Mouse (Mus musculus): ENCODE data around the gene Parva.

Parva gene

GRCm38 (mm10) chr7:112427357-112428157, at the start of gene Parva:
Gene Parva, plus strand, starts transcription at chr7:112427505.
- DNase-seq (ENCODE audit: low read depth, low spot score): peak; percentile 75

GRCm38 (mm10) chr7:112378056-112378455, 49.2 kb upstream of the Parva start:
- DNase-seq (ENCODE audit: low read depth, low spot score): no peak

- peak; percentile 64 for DNase-seq (ENCODE audit: low read depth, low spot score)
These were observed 48.8 kb upstream of the Parva start for GRCm38 (mm10) chr7:112378476-112378875.

DNA sequence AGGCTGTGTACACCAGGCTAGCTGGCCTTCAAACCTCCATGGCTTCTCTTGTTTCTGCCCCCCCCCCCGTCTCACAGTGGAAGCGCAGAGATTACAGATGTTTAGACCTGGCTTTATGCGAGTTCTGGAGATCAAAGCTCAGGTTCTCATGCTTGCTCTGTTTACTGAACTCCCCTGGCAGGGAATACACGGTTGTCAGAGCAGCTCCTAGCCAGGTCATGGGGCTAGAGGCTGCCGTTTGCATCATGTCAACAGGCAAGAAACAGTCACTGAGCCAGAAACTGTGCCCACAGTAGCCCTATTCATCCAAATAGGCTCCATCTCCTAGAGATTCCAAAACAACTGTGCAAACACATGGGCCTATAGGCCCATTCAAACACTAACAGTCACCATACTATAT, 40.8 kb upstream of the Parva start:
- no peak for DNase-seq (ENCODE audit: low read depth, low spot score)

DNA sequence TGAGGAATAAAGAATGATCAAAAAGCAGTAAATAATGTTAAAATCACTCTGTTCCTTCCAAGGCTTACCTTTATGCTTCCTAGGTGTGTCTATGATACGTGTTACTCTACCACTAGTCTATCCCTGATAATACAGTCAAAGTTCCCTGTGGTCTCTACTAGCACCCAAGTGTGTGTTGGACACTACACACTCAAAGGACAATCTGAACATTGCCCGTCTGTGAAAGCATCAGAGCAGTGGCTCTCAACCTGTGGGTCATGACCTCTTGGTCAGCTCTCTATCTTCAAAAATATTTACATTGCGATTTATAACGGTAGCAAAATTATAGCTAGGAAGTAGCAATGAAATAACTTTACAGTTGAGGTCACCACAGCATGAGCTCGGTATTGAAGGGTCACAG, 39.4 kb upstream of the Parva start:
- DNase-seq (ENCODE audit: low read depth, low spot score): no peak

DNA sequence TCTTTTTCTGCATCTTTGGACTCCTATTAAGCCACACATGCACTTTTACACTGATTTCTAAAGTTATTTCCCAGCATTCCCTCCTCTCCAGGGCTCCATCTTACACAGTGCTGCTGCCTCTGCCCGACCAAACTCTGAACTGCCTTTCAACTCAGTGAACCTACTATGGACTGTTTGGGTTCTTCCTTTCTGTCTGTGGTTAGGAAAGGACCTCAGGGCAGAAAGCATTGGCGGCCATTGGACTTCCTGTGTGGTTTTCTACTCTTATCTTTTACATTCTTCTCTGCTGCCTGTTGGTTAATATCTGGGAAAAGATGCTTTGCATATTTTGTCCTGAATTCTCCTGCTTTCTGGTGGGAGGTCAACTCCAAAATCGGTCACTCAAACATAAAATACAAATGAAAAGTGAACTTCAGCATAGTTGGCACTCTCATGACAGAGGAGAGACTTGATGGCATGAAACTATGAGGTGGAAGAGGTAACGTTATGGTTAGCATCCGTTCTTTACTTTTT, 38.9 kb upstream of the Parva start:
- peak; percentile 87 for DNase-seq (ENCODE audit: low read depth, low spot score)

GRCm38 (mm10) chr7:112389611-112390251, 37.6 kb upstream of the Parva start:
- peak; percentile 45 for DNase-seq (ENCODE audit: low read depth, low spot score)

DNA sequence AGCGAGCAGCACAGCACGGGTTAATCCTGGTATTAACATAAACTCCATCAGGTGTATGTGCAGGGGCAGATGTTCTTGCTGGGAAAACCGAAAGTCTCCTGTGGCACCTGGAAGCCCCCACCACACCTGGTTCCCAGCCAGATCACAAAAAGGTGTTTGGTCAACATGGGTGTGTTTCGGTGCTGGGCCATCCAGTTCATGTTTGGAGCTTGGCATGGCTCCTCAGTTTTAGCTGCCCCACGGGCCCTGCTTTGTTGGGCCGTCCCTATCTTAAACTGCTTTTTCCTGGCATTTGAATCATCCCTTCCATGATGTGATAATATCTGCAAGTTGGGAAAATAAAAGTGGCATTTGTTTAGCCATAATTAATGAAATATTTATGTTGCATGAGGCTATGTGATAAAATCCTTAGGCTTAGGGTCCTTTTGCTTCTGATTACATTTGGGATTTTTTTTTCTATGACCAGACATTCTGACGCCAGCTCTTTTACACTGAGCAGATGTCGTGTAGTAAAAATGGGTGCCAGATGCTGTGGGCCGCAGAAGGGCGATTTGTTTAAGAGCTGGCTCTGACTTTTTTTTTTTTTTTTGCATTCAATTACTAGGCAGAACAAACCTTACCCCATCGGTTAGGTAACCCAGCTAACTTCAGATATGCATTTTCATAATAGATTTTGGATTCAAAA, 36.9 kb upstream of the Parva start:
- DNase-seq (ENCODE audit: low read depth, low spot score): peak; percentile 57

GRCm38 (mm10) chr7:112390937-112391605, 36.2 kb upstream of the Parva start:
- DNase-seq (ENCODE audit: low read depth, low spot score): peak; percentile 25

- DNase-seq (ENCODE audit: low read depth, low spot score): peak; percentile 84
These were observed 29.5 kb upstream of the Parva start for GRCm38 (mm10) chr7:112397786-112398185.

- DNase-seq (ENCODE audit: low read depth, low spot score): no peak
These were observed 27.7 kb upstream of the Parva start for GRCm38 (mm10) chr7:112399425-112400170.

- DNase-seq (ENCODE audit: low read depth, low spot score): peak; percentile 92
These were observed 27.1 kb upstream of the Parva start for GRCm38 (mm10) chr7:112400175-112400574.

DNA sequence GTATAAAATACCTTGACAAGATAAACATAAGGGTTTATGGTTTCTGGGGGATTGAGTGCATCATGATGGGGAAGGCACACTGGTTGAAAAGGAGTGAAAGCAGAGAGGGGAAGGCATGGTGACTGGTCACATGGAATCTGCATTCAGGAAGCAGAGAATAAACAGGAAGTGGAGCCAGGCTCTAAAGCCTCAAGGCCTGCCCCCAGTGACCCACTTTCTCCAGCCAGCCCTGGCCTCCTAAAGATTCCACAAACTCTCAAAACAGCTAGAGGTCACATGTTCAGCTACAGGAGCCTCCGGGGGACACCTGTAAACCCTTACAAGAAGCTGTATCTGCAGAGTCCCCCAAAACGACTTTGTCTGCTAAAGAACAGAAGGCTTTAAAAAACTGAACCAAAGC, 22.2 kb upstream of the Parva start:
- DNase-seq (ENCODE audit: low read depth, low spot score): no peak

GRCm38 (mm10) chr7:112405578-112405977, 21.7 kb upstream of the Parva start:
- no peak for DNase-seq (ENCODE audit: low read depth, low spot score)

DNA sequence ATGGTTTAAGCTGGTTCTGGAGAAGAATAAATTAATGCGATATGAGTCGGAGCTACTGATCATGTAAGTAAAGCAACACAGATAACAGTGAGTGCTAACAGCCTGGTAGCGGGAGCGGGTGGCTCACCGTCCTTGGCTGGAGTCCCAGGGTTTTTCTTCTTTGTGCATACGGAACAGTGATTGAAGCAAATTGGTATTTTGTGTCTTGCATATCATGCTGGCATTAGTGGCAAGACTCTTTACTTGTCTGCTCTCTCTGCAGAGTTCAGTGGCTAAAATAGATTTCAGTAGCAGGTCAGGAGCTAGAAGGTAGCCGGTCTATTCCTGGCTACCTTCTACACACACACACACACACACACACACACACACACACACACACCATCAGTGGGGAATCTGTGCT, 19.7 kb upstream of the Parva start:
- peak; percentile 78 for DNase-seq (ENCODE audit: low read depth, low spot score)

DNA sequence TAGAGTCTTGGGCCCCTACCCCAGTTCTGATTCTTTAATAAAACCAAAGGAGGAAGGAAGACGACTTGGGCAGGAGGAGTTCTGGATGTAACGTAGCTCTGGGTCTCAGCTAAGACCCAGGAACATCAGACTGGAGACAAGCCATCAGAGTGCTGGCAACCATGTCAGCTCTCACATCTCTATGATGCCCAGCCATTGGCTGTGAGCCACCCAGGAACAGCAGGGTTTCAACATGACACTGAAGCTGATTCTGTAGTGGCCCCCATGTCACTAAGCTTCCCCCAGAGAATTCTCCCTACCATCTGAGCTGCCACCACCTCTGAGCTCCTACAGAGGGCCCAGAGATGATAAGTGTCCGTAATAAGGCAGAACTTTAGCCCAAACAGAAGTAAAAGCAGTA, 17.3 kb upstream of the Parva start:
- no peak for DNase-seq (ENCODE audit: low read depth, low spot score)

- no peak for DNase-seq (ENCODE audit: low read depth, low spot score)
These were observed 14.0 kb upstream of the Parva start for GRCm38 (mm10) chr7:112413286-112413685.

GRCm38 (mm10) chr7:112416058-112416526, 11.2 kb upstream of the Parva start:
- no peak for DNase-seq (ENCODE audit: low read depth, low spot score)

- DNase-seq (ENCODE audit: low read depth, low spot score): no peak
These were observed 10.4 kb upstream of the Parva start for GRCm38 (mm10) chr7:112416730-112417513.

- no peak for DNase-seq (ENCODE audit: low read depth, low spot score)
These were observed 9.7 kb upstream of the Parva start for GRCm38 (mm10) chr7:112417598-112417997.

Data from 3T3-L1 (cell line).